Mouse (Mus musculus) gastrocnemius, postnatal 14 days (tissue): Measurements from ENCODE around the gene Tada2b. TPM values are rescaled to one million over a fixed set of nuclear protein-coding genes. Genes with fewer than 3 reads are reported as not detected.

ENCODE experiments used
- DNase-seq: peaks from one replicate; pipeline ENCODE4 v3.0.0; 2021; ENCODE audit warnings: mixed read lengths
- intact Hi-C: fragments of 180-260 bp; cut with DNase I; formaldehyde crosslinking; loops from one replicate; pipeline ENCODE4 v1.15.1; 2025; ENCODE audit warnings: low total_unique reads
- long read RNA-seq, 2 experiments: library from polyadenylated mRNA; stranded (forward); transcript quantifications; one replicate each; pipeline ENCODE4 v2.0.0; 2021
- total RNA-seq, 2 experiments: library from RNA; stranded (reverse); gene quantifications; 2 replicates each; pipeline ENCODE4 v1.2.3; 2021

The Tada2b gene
- total RNA-seq = 10 to 100 TPM; 11.8 to 12.2 TPM
- long read RNA-seq, experiment 1, transcript Tada2b-201 (2 exons, 3,791 nt) = major isoform, 6 of 14 reads
- long read RNA-seq, experiment 1, partial matches to known transcripts = 8 of 14 reads
- long read RNA-seq, experiment 1, other reads (novel, unspliced or antisense) = 0 of 14 reads
- long read RNA-seq, experiment 2, partial matches to known transcripts = 5 of 9 reads
- long read RNA-seq, experiment 2, other reads (novel, unspliced or antisense) = 0 of 9 reads

- intact Hi-C loops = loop anchor here (10.0 kb wide), 1 partner anchor 100 kb away; no protein-coding TSS in a partner anchor
- peak; percentile 98 for DNase-seq
Measured at GRCm38 (mm10) chr5:36484171-36484990, at the start of gene Tada2b, which contains the start of gene Ccdc96. TSS of gene Tada2b (minus strand) at chr5:36484285. TSS of gene Ccdc96 (plus strand) at chr5:36484588.

GRCm38 (mm10) chr5:36530129-36530751 is 46.2 kb upstream of the Tada2b start:
- DNase-seq = peak; percentile 97
- intact Hi-C loops = loop anchor here (5.0 kb wide), 1 partner anchor 47 kb away; no protein-coding TSS in a partner anchor

GRCm38 (mm10) chr5:36529698-36530097 is 45.6 kb upstream of the Tada2b start:
- intact Hi-C loops = loop anchor here (5.0 kb wide), 1 partner anchor 48 kb away; no protein-coding TSS in a partner anchor
- DNase-seq = no peak

GRCm38 (mm10) chr5:36526921-36527320 is 42.8 kb upstream of the Tada2b start:
- intact Hi-C loops = no loop called here
- DNase-seq = no peak

- intact Hi-C loops = no loop called here
- no peak for DNase-seq
Measured at GRCm38 (mm10) chr5:36526274-36526673, 42.2 kb upstream of the Tada2b start.

GRCm38 (mm10) chr5:36525216-36525615 is 41.1 kb upstream of the Tada2b start:
- intact Hi-C loops = no loop called here
- DNase-seq = no peak

- intact Hi-C loops = no loop called here
- no peak for DNase-seq
Measured at GRCm38 (mm10) chr5:36523219-36523703, 39.2 kb upstream of the Tada2b start.

GRCm38 (mm10) chr5:36522782-36523181 is 38.7 kb upstream of the Tada2b start:
- intact Hi-C loops = no loop called here
- no peak for DNase-seq

GRCm38 (mm10) chr5:36519751-36520150 is 35.7 kb upstream of the Tada2b start:
- no peak for DNase-seq
- intact Hi-C loops = no loop called here

- no peak for DNase-seq
- intact Hi-C loops = no loop called here
Measured at GRCm38 (mm10) chr5:36517596-36517995, 33.5 kb upstream of the Tada2b start.

- DNase-seq = no peak
- intact Hi-C loops = no loop called here
Measured at GRCm38 (mm10) chr5:36515558-36515957, 31.5 kb upstream of the Tada2b start.

GRCm38 (mm10) chr5:36515126-36515525 is 31.0 kb upstream of the Tada2b start:
- DNase-seq = no peak
- intact Hi-C loops = no loop called here

- DNase-seq = no peak
- intact Hi-C loops = no loop called here
Measured at GRCm38 (mm10) chr5:36510956-36511355, 26.9 kb upstream of the Tada2b start.

- intact Hi-C loops = no loop called here
- DNase-seq = no peak
Measured at GRCm38 (mm10) chr5:36508351-36508750, 24.3 kb upstream of the Tada2b start.

GRCm38 (mm10) chr5:36505643-36506042 is 21.6 kb upstream of the Tada2b start:
- intact Hi-C loops = no loop called here
- no peak for DNase-seq

GRCm38 (mm10) chr5:36505235-36505634 is 21.1 kb upstream of the Tada2b start:
- no peak for DNase-seq
- intact Hi-C loops = no loop called here

- intact Hi-C loops = no loop called here
- DNase-seq = no peak
Measured at GRCm38 (mm10) chr5:36494709-36495108, 10.6 kb upstream of the Tada2b start.

GRCm38 (mm10) chr5:36493919-36494318 is 9.8 kb upstream of the Tada2b start:
- intact Hi-C loops = no loop called here
- DNase-seq = no peak

- intact Hi-C loops = loop anchor here (10.0 kb wide), 1 partner anchor 96 kb away; no protein-coding TSS in a partner anchor
- no peak for DNase-seq
Measured at GRCm38 (mm10) chr5:36489225-36489624, 5.1 kb upstream of the Tada2b start.

- intact Hi-C loops = loop anchor here (10.0 kb wide), 1 partner anchor 99 kb away; no protein-coding TSS in a partner anchor
- no peak for DNase-seq
Measured at GRCm38 (mm10) chr5:36485306-36485705, 1.2 kb upstream of the Tada2b start.
